Mouse (Mus musculus) megakaryocyte, embryonic 14.5 days (primary cell): ENCODE measurements around the gene Gm20481.

Experiments used
- FLI1 ChIP-seq: IDR thresholded peaks from 2 replicates; pipeline ENCODE4 v1.6.1; 2012; ENCODE audit warnings: low read length, inconsistent platforms, mixed read lengths
- GATA1 ChIP-seq: IDR thresholded peaks from 3 replicates; pipeline ENCODE4 v1.6.1; 2012; ENCODE audit warnings: mixed read lengths, low read length, inconsistent platforms, borderline replicate concordance

DNA sequence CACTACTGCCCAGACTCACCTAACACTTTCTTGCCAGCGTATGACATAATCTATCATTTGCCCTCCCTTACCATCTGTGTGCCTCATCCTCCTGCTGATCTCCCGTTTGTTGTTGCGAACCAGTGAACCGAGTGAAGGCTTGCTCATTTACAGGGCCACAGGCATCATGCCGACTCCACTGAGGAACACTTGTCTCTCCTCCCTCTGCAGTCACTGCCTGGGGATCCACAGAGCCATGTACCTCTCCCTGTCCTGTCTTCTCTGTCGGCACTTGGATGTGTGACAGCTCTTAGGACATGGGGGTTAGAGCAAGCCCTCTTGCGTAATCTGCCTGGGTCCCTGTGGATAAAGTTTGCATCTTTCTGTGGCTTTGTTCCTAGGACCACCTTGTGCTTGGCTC, 39.9 kb downstream of the Gm20481 start:
- no peak for TF ChIP-seq GATA1
- no peak for TF ChIP-seq FLI1
